Mouse (Mus musculus): ENCODE results near the gene Hist1h3b.
"Not testable (repeated sequence)": the region's sequence is repeated elsewhere in the genome, so short reads cannot be mapped to it uniquely, and the experiment has no call there.

Hist1h3b gene

GRCm38 (mm10) chr13:23738041-23738440 is 14.0 kb upstream of the Hist1h3b start:
- in situ Hi-C loops (cut with MseI, MboI): loop anchor here in 1 of 2 experiments (5.0 kb wide), 1 partner anchor 36 kb away; no protein-coding TSS in a partner anchor

- in situ Hi-C loops (cut with MseI, MboI): loop anchor here in 1 of 2 experiments (5.0 kb wide), 1 partner anchor 36 kb away; no protein-coding TSS in a partner anchor
These were observed 13.4 kb upstream of the Hist1h3b start, which contains the start of gene Hist1h1c for GRCm38 (mm10) chr13:23738677-23739068. Hist1h1c (plus strand) TSS chr13:23738808.

- in situ Hi-C loops (cut with MseI, MboI): loop anchor here in 1 of 2 experiments (5.0 kb wide), 1 partner anchor 37 kb away; no protein-coding TSS in a partner anchor
These were observed 12.8 kb upstream of the Hist1h3b start for GRCm38 (mm10) chr13:23739069-23739921.

- in situ Hi-C loops (cut with MseI, MboI): loop anchor here in 1 of 2 experiments (5.0 kb wide), 1 partner anchor 38 kb away; no protein-coding TSS in a partner anchor
These were observed 12.2 kb upstream of the Hist1h3b start for GRCm38 (mm10) chr13:23739922-23740252.

- in situ Hi-C loops (cut with MseI, MboI): no loop called here
These were observed 11.7 kb upstream of the Hist1h3b start for GRCm38 (mm10) chr13:23740256-23740840.

- in situ Hi-C loops (cut with MseI, MboI): no loop called here
These were observed 11.2 kb upstream of the Hist1h3b start for GRCm38 (mm10) chr13:23740910-23741309.

- in situ Hi-C loops (cut with MseI, MboI): no loop called here
These were observed 10.1 kb upstream of the Hist1h3b start for GRCm38 (mm10) chr13:23742007-23742406.

GRCm38 (mm10) chr13:23743215-23743614 is 8.9 kb upstream of the Hist1h3b start:
- in situ Hi-C loops (cut with MseI, MboI): no loop called here

- in situ Hi-C loops (cut with MseI, MboI): no loop called here
These were observed 8.1 kb upstream of the Hist1h3b start for GRCm38 (mm10) chr13:23743963-23744362.

GRCm38 (mm10) chr13:23744421-23745380 is 7.4 kb upstream of the Hist1h3b start:
- in situ Hi-C loops (cut with MseI, MboI): no loop called here

- in situ Hi-C loops (cut with MseI, MboI): no loop called here
These were observed 6.5 kb upstream of the Hist1h3b start, which contains the start of gene Hist1h3c for GRCm38 (mm10) chr13:23745381-23746161. Hist1h3c (minus strand) TSS chr13:23745602.

- in situ Hi-C loops (cut with MseI, MboI): not testable (repeated sequence)
These were observed 5.6 kb upstream of the Hist1h3b start, which contains the start of gene Hist1h2bb for GRCm38 (mm10) chr13:23746201-23747080. Hist1h2bb (plus strand) TSS chr13:23746734.

- in situ Hi-C loops (cut with MseI, MboI): no loop called here
These were observed 4.8 kb upstream of the Hist1h3b start for GRCm38 (mm10) chr13:23747081-23747891.

GRCm38 (mm10) chr13:23747892-23748288 is 4.2 kb upstream of the Hist1h3b start:
- in situ Hi-C loops (cut with MseI, MboI): no loop called here

GRCm38 (mm10) chr13:23749563-23750121 is 2.4 kb upstream of the Hist1h3b start:
- in situ Hi-C loops (cut with MseI, MboI): no loop called here

- in situ Hi-C loops (cut with MseI, MboI): not testable (repeated sequence)
These were observed 1.1 kb upstream of the Hist1h3b start, which contains the start of gene Hist1h2ab for GRCm38 (mm10) chr13:23750839-23751477. Hist1h2ab (plus strand) TSS chr13:23751126.

GRCm38 (mm10) chr13:23751478-23751956 is 550 bp upstream of the Hist1h3b start:
- in situ Hi-C loops (cut with MseI, MboI): no loop called here

GRCm38 (mm10) chr13:23752742-23753172 is 690 bp downstream of the Hist1h3b start:
- in situ Hi-C loops (cut with MseI, MboI): no loop called here
